Mouse (Mus musculus): ENCODE data around the gene Msh3.
"Not testable (repeated sequence)": the region's sequence is repeated elsewhere in the genome, so short reads cannot be mapped to it uniquely, and the experiment has no call there.

Gene Msh3

GRCm38 (mm10) chr13:92354456-92355271 is at the start of gene Msh3, which contains the start of gene Dhfr:
TSS of gene Msh3 (minus strand) at chr13:92355003.
TSS of gene Dhfr (plus strand) at chr13:92354726.
- peak; percentile 96 to 98 for DNase-seq (ENCODE audit: low read depth in 2 of 2, low spot score in 2 of 2)

GRCm38 (mm10) chr13:92403496-92403895 is 48.7 kb upstream of the Msh3 start:
- DNase-seq (ENCODE audit: low read depth in 2 of 2, low spot score in 2 of 2): no peak

- no peak for DNase-seq (ENCODE audit: low read depth in 2 of 2, low spot score in 2 of 2)
Measured at GRCm38 (mm10) chr13:92402063-92402462, 47.3 kb upstream of the Msh3 start.

GRCm38 (mm10) chr13:92398491-92399384 is 43.9 kb upstream of the Msh3 start:
- DNase-seq (ENCODE audit: low read depth in 2 of 2, low spot score in 2 of 2): no peak

DNA sequence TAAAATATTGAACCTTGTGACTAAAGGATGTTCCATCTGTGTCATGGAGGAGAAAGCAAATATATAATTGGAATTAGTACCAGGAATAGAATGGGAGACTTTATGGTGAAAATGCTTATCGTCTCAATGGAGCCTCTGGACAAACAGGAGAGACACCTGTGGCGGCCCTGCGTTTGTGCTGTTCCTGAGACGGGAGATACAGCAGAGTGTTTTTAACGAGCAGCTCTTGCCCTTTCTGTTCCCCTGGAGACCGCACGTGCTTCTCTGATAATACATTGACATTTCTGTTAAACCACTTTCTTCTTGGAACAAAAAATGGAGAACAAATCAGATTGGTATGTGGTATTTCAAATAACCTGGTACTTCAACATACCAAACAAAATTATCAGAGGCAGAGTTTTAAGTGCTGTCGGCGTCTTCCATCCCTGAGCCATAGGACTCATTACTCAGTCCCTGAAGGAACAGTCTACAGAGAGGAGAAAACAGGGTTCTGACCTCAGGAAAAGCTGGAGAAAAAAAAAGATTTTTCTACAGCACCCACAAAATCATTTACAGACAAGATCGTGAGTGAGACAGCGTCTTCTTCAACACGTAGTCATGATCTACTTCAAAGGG is 38.4 kb upstream of the Msh3 start:
- DNase-seq (ENCODE audit: low read depth in 2 of 2, low spot score in 2 of 2): no peak

DNA sequence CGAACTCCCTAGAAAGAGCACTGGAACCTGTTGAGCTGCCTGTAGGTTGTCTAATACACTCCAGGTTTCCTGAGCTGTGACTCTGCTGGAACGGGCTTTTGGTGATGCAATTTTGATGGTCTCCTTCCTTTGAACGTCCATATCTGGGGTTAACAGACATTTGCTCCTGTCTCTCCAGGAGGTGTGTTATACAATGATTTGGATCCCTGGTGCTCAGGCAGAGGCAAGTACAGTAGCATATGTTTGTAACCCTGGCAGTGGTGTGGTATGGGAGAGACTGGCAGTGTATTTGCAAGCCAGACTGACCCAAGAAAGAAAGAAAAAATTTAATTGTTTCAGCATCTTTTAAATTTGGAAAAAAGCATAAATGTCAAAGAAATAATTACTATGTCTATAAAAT is 32.6 kb upstream of the Msh3 start:
- no peak for DNase-seq (ENCODE audit: low read depth in 2 of 2, low spot score in 2 of 2)

DNA sequence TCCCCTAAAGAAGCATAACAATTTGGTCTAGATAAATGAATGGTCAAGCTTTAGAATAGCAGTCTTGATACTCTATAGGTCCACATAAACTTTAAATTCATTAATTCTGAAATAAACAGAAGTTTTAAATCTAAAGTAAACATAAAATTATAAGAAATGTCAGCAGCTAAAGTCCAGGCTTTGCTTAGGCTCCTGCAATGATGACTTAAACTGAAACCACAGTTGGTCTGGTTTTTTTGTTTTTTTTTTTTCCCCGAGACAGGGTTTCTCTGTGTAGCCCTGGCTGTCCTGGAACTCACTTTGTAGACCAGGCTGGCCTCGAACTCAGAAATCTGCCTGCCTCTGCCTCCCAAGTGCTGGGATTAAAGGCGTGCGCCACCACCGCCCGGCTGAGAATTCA is 16.7 kb upstream of the Msh3 start:
- not testable (repeated sequence) for DNase-seq (ENCODE audit: low read depth in 2 of 2, low spot score in 2 of 2)

- DNase-seq (ENCODE audit: low read depth in 2 of 2, low spot score in 2 of 2): no peak
Measured at GRCm38 (mm10) chr13:92370811-92371210, 16.0 kb upstream of the Msh3 start.

DNA sequence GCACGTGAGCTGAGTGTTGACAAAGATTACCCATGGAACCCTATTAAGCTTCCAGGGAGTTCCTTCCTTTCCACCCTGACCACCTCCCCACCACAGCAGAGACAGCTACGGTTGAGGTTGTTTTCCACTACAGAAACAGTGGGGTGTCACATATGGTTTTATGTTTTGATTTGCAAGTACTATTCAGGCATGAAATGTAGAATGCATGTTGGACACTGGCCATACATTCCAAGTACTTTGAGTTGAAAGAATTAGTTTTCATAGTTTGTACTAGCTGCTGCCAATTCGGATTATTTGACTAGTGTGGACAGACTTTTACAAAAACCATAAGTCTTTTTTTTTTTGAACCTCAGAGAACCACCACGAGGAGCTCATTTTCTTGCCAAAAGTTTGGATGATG is 10.5 kb upstream of the Msh3 start:
- no peak for DNase-seq (ENCODE audit: low read depth in 2 of 2, low spot score in 2 of 2)

GRCm38 (mm10) chr13:92361609-92362008 is 6.8 kb upstream of the Msh3 start:
- DNase-seq (ENCODE audit: low read depth in 2 of 2, low spot score in 2 of 2): no peak

DNA sequence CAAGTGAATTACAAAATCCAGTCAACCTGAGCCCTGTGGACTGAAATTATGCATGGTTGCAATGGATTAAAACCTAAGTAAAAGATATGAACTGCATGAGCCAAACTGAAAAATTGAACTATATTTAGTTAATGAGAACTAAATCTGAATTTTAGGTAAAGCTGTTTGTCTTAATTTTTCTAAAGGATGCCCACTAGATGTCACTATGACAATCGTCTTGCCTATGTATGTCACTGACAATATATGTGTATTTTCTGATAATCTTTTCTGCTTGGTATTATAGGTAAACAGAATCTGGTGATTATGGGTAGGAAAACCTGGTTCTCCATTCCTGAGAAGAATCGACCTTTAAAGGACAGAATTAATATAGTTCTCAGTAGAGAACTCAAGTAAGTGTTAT is 2.8 kb upstream of the Msh3 start:
- no peak for DNase-seq (ENCODE audit: low read depth in 2 of 2, low spot score in 2 of 2)

GRCm38 (mm10) chr13:92356376-92356775 is 1.6 kb upstream of the Msh3 start:
- no peak for DNase-seq (ENCODE audit: low read depth in 2 of 2, low spot score in 2 of 2)

DNA sequence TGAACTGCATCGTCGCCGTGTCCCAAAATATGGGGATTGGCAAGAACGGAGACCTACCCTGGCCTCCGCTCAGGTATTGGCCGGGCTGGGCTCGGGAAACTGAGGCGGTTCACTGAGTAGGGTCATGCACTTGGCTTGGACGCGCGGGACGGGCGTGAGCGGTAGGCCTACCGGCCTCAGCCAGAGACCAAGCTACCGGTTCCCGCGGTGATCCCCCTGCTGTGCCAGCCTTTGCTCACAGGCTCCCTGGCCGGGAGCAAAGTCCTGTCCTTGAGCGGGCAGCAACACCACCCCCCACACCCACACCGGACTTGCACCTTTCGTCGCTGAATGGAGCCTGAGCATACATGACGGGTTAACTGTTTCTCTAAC is 455 bp upstream of the Msh3 start:
- no peak for DNase-seq (ENCODE audit: low read depth in 2 of 2, low spot score in 2 of 2)

DNA sequence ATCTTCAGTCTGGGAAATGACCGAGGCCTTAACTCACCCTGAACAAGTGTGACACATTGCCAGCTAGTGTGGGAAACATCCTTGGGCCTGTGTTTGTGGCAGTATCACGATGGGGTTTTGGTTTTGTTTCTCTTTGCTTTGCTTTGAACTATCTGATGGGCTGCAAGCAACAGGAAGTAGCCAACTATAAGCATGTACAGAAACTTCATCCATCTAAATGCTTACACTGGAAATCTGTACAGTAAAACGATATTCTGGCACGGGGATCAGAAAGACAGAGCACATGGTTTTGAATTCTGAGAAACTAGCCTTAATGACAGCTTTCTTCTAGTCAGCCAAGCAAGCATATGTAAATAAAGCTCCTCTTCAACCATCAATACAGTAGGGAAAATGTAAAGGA is 847 bp downstream of the Msh3 start:
- peak in 1 of 2 experiments; percentile 36 for DNase-seq (ENCODE audit: low read depth in 2 of 2, low spot score in 2 of 2)

DNA sequence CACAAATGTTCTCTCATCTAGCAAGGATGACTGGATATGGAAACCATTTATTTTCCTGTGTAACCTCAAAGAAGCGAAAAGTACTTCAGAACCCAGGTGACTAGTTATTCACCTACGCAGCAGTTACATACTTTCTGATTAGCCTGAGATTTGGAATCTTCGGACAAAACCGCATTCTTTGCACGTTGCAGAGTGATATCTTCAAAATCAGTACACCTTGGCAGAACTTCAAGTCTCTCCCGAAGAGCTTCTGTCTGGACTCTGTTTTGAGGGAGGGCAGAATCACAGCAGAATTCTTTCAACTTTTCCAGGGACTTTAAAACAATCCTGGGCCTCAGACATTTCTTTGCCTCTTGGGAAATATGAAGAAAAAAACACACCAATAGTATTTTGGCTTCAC is 3.7 kb downstream of the Msh3 start:
- no peak for DNase-seq (ENCODE audit: low read depth in 2 of 2, low spot score in 2 of 2)

GRCm38 (mm10) chr13:92346338-92346737 is 8.5 kb downstream of the Msh3 start:
- DNase-seq (ENCODE audit: low read depth in 2 of 2, low spot score in 2 of 2): no peak

GRCm38 (mm10) chr13:92344033-92344432 is 10.8 kb downstream of the Msh3 start:
- no peak for DNase-seq (ENCODE audit: low read depth in 2 of 2, low spot score in 2 of 2)

DNA sequence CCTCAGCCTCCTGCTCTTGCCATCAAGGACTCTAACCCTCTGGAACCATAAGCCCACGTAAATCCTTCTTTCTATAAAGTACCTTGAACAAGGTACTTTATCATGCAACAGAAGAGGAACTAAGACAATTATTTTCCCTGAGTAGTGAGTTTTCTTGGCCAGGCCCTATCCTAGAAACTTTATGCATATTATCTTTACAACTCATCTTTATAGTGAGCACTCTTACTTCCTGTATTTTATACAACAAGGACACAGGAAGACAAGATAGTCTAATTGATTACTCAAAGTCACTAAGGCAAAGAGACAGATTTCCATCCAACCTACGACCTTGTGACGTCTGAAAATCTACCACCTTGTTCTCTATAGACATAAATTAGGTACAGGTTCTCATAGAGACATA is 15.0 kb downstream of the Msh3 start:
- no peak for DNase-seq (ENCODE audit: low read depth in 2 of 2, low spot score in 2 of 2)

DNA sequence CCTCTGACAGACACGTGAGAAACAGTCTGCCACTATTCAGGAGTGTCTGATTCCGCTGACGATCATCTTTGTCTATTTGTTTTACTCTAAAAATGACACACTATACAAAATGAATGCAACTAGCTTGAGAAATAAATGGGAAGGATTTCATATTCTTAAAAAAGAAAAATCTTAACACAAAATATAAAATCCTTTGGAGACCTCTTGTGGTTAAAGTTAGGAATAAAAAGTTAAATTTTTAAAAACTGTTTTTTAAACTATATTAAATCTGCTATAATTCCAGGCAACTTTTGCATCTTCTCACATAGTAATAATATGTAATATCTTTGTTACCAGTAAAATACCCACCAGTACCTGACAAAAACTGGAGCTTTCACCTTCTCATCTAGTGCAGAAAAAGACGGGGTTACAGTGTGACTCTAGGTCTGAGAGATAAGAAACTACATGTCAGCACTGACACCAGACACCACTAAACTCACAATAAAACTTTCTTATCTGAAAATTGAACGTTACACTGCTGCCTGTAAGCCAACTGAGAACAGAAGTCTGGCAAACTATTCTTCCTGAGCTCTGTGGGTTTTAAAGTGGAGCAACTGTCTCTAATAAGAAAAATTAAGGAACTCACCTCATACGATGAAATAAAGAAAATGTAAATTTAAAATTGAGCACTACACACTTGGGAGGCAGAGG is 16.9 kb downstream of the Msh3 start:
- no peak for DNase-seq (ENCODE audit: low read depth in 2 of 2, low spot score in 2 of 2)

GRCm38 (mm10) chr13:92336857-92337256 is 17.9 kb downstream of the Msh3 start:
- DNase-seq (ENCODE audit: low read depth in 2 of 2, low spot score in 2 of 2): no peak
